Mouse (Mus musculus) bone marrow, adult 2 months (tissue): ENCODE data around the gene St6galnac1. TPM values are rescaled to one million over a fixed set of nuclear protein-coding genes. Genes with fewer than 3 reads are reported as not detected.
"Not testable (repeated sequence)": the region's sequence is repeated elsewhere in the genome, so short reads cannot be mapped to it uniquely, and the experiment has no call there.

Source experiments
- H3K27ac ChIP-seq: fragments of 200-500 bp; 2 replicates; pipeline ENCODE4 v1.5.1; 2012; ENCODE audit warnings: low read depth, mild to moderate bottlenecking, control low read depth, inconsistent platforms, low read length; ENCODE audit not compliant: control insufficient read depth, poor library complexity, insufficient read depth
- H3K4me1 ChIP-seq: fragments of 200-500 bp; 2 replicates; pipeline ENCODE4 v1.6.1; 2011; ENCODE audit warnings: low read length; ENCODE audit not compliant: control insufficient read depth, insufficient read depth
- H3K4me3 ChIP-seq: fragments of 200-500 bp; replicated peaks from 2 replicates; pipeline ENCODE3; 2011; ENCODE audit warnings: mild to moderate bottlenecking, low read depth, low read length, control low read depth; ENCODE audit not compliant: control insufficient read depth
- CTCF ChIP-seq: fragments of 200-500 bp; IDR thresholded peaks from 2 replicates; pipeline ENCODE4 v1.5.1; 2011; ENCODE audit warnings: low read length, control low read depth; ENCODE audit not compliant: control insufficient read depth, insufficient read depth
- POLR2A ChIP-seq: fragments of 200-500 bp; IDR thresholded peaks from 2 replicates; pipeline ENCODE4 v1.6.1; 2011; ENCODE audit warnings: low read depth, mild to moderate bottlenecking, control low read depth, low read length, borderline replicate concordance; ENCODE audit not compliant: control insufficient read depth
- WGBS: fragments of 180-500 bp; shearing (Covaris S2); methylation state at CpG from one replicate; pipeline ENCODE4 v1.1.7; 2018; 5-methylcytosine and 5-hydroxymethylcytosine counted together
- polyA plus RNA-seq: library from polyadenylated mRNA; stranded (reverse); fragments of >200 nt; gene quantifications from 2 replicates; pipeline ENCODE4 v1.2.4, GENCODE M21; 2011; ENCODE audit warnings: low replicate concordance; ENCODE audit not compliant: missing spikeins, insufficient read depth, insufficient read length

Gene St6galnac1
- polyA plus RNA-seq, 1 experiment: not detected

DNA sequence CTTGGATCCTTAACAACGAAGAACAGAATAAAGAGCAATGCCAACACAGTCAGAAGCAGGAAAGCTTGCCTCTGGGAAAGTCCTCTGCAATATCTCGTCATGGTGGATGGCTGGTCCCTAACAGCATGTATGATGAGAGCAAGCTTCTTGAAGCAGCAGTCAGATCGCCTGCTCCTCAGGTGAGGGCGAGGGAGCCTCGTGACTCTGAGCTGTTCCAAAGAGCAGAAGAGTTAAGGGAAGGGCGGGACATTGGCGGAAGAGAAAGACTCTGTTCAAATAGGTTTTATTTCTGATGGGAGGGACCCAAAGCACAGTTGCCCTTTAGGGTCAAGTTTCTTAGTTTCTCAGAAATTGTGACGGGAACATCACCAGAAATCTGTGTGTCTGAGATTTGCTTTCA, 25.6 kb downstream of the St6galnac1 start:
- TF ChIP-seq POLR2A: no peak
- no peak for TF ChIP-seq CTCF

DNA sequence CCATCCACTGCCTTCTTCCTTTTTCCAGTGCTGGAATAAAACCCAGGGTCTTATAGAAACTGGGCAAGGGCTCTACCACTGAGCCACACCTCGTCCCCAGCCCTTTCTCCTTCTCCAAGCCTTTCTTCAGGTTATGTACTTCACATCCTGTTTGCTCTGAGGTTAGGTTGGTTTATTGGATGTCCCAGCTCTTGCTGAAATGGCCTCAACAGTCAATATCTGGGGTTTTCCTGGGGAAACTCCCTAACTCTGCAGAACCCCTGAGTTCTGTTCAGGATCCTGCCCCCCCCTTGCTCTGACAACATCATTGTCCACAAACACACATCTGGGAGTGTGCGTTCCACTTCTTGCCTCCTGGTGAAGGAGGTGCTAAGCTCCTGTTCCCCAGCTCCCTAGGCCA, 26.6 kb downstream of the St6galnac1 start:
- H3K4me3 ChIP-seq, H3K4me1 ChIP-seq, H3K27ac ChIP-seq: not testable (repeated sequence)
- 50% methylated on average over 2 of the region's 2 CpGs for WGBS

More for the DNA sequence above, 25.6 kb downstream of the St6galnac1 start:
- Histone ChIP-seq H3K4me1 (no peaks in the 10 kb centered on the region; the same call in 1 of the 2 replicates), H3K4me3 (no peak overlapping the region), H3K27ac (no peak overlapping the region)
- WGBS: 73% methylated on average over 8 of the region's 8 CpGs

DNA sequence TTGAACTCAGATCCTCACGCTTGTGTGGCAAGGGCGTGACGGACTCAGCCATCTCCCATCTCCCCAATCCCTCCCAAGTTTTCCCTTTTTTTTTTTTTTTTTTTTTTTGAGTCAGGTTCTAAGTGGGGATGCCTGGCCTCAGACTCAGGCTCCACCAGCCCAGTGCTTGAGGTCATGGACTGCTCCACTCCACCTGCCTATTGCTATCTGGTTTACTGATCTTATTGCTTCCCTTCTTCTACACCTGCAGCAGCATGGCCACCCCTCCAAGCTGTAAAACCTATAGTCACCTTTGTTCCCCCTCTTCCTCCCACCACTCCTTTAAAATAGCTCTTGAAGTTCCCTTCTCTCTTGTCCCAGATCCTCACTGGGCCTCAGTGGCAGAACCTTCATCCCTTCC, 28.5 kb downstream of the St6galnac1 start:
- 91% methylated on average over 3 of the region's 3 CpGs for WGBS

GRCm38 (mm10) chr11:116745457-116745856, 29.9 kb downstream of the St6galnac1 start:
- H3K27ac ChIP-seq, H3K4me1 ChIP-seq, H3K4me3 ChIP-seq: not testable (repeated sequence)
- WGBS: 58% methylated on average over 2 of the region's 2 CpGs

More for the DNA sequence above, 28.5 kb downstream of the St6galnac1 start:
- H3K4me1 ChIP-seq, H3K4me3 ChIP-seq, H3K27ac ChIP-seq: not testable (repeated sequence)

DNA sequence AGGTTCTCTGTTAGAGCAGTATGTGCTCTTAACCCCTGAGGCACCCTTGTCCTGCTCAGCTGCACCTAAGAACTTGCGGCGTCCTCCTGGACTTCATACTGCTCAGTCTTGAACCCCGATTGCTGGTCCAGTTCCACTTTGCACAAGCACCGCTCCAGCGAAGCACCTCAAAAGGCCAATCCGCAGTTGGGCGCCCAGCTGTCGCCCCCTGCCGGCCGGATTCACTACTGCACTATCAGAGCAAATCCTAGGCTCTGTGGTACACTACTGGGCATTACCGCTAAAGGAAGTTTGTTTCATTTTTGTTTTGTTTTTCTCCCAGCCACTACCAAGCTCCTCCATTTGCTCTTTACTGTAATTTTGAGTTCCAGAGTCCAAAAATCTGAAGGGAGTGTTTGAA, 36.9 kb downstream of the St6galnac1 start:
- no peaks in the 10 kb centered on the region for H3K4me1 ChIP-seq
- 58% methylated on average over 11 of the region's 11 CpGs for WGBS
- TF ChIP-seq CTCF (peak; percentile 31; the same call in 1 of the 2 replicates), POLR2A (no peak)
- H3K4me3 ChIP-seq: no peak overlapping the region
- no peak overlapping the region for H3K27ac ChIP-seq

- TF ChIP-seq CTCF (no peak), POLR2A (no peak)
- Histone ChIP-seq H3K4me3 (no peak overlapping the region), H3K4me1 (no peaks in the 10 kb centered on the region), H3K27ac (no peak overlapping the region)
- 51% methylated on average over 4 of the region's 4 CpGs for WGBS
Measured at GRCm38 (mm10) chr11:116732536-116732935, 42.8 kb downstream of the St6galnac1 start.

DNA sequence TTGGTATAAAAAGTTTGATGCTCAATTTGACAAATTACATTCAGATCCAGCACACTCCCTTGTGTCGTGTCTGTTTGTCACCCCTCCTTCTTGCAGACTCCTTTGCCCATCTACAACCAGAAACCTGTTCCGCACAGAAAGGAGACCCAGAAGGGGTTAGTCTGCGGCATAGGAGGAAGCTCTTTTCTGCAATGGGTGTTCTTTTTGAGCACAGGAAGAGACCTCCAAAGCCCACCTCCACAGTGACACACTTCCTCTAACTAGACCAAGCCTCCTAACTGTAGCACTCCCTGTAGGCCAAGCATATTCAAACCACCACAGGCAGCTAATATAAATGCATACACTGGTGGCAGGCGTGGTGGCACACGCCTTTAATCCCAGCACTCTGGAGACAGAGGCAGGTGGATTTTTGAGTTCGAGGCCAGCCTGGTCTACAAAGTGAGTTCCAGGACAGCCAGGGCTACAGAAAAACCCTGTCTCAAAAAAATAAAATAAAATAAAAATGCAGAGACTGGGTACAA, 44.2 kb downstream of the St6galnac1 start:
- not testable (repeated sequence) for H3K27ac ChIP-seq, H3K4me3 ChIP-seq, H3K4me1 ChIP-seq
- WGBS: 75% methylated on average over 6 of the region's 6 CpGs

- Histone ChIP-seq H3K4me1 (no peaks in the 10 kb centered on the region), H3K4me3 (no peak overlapping the region), H3K27ac (no peak overlapping the region)
- WGBS: 76% methylated on average over 9 of the region's 9 CpGs
- TF ChIP-seq CTCF (no peak), POLR2A (no peak)
Measured at GRCm38 (mm10) chr11:116729276-116730008, 45.9 kb downstream of the St6galnac1 start.

DNA sequence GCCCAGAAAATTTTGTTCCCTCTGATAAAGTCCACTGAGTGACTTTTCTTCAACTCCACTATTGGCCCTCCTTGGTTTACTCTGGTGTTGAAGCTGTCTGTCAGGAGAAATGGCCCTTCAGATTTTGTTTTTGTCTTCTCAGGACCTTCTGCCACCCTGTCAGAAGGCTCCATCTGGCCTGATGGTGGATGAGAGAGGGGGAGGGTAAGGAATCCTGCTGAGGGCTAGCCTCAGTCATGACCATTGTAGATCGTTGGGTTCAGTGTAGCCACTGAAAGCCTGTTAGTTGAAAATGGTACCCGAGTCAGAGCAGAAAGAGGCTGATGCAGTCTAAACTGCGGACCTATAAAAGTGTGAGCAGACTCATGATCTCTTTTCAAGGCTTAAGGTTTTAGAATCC, 49.2 kb downstream of the St6galnac1 start:
- no peak for TF ChIP-seq CTCF
- TF ChIP-seq POLR2A: no peak
- Histone ChIP-seq H3K4me3 (no peak overlapping the region), H3K27ac (no peak overlapping the region), H3K4me1 (no peaks in the 10 kb centered on the region)
- 75% methylated on average over 3 of the region's 3 CpGs for WGBS
